Mouse (Mus musculus) cerebellum, postnatal 36 days (tissue): ENCODE data around the gene Armh2.

Source experiments
- DNase-seq, 2 experiments: peaks; one replicate each; pipeline ENCODE4 v3.0.0; 2021 to 2022; ENCODE audit warnings: mixed read lengths in 2 of 2

The Armh2 gene

GRCm38 (mm10) chr13:24741028-24741427 is at the start of gene Armh2:
Gene Armh2, plus strand, starts transcription at chr13:24741232.
- DNase-seq: no peak

- DNase-seq: no peak
These were observed 47.7 kb upstream of the Armh2 start for GRCm38 (mm10) chr13:24693312-24693711.

- DNase-seq: no peak
These were observed 42.3 kb upstream of the Armh2 start for GRCm38 (mm10) chr13:24698746-24699145.

- DNase-seq: no peak
These were observed 38.9 kb upstream of the Armh2 start for GRCm38 (mm10) chr13:24702128-24702527.

- no peak for DNase-seq
These were observed 31.2 kb upstream of the Armh2 start for GRCm38 (mm10) chr13:24709656-24710396.

- no peak for DNase-seq
These were observed 30.1 kb upstream of the Armh2 start for GRCm38 (mm10) chr13:24710968-24711367.

GRCm38 (mm10) chr13:24712581-24713130 is 28.4 kb upstream of the Armh2 start:
- no peak for DNase-seq

GRCm38 (mm10) chr13:24713434-24714000 is 27.5 kb upstream of the Armh2 start:
- peak; percentile 86 to 90 for DNase-seq

- DNase-seq: no peak
These were observed 26.6 kb upstream of the Armh2 start for GRCm38 (mm10) chr13:24714360-24714885.

- no peak for DNase-seq
These were observed 25.4 kb upstream of the Armh2 start for GRCm38 (mm10) chr13:24715601-24716000.

GRCm38 (mm10) chr13:24716441-24716840 is 24.6 kb upstream of the Armh2 start:
- no peak for DNase-seq

GRCm38 (mm10) chr13:24717677-24718076 is 23.4 kb upstream of the Armh2 start:
- no peak for DNase-seq

GRCm38 (mm10) chr13:24721502-24721901 is 19.5 kb upstream of the Armh2 start:
- DNase-seq: no peak

GRCm38 (mm10) chr13:24723699-24724394 is 17.2 kb upstream of the Armh2 start:
- DNase-seq: no peak

GRCm38 (mm10) chr13:24724395-24724759 is 16.7 kb upstream of the Armh2 start:
- no peak for DNase-seq

GRCm38 (mm10) chr13:24729128-24729527 is 11.9 kb upstream of the Armh2 start:
- DNase-seq: no peak

- DNase-seq: no peak
These were observed 6.5 kb upstream of the Armh2 start for GRCm38 (mm10) chr13:24734502-24734901.

- DNase-seq: no peak
These were observed 5.4 kb upstream of the Armh2 start for GRCm38 (mm10) chr13:24735608-24736131.

- no peak for DNase-seq
These were observed 6.8 kb downstream of the Armh2 start for GRCm38 (mm10) chr13:24747823-24748222.

GRCm38 (mm10) chr13:24750807-24751206 is 9.8 kb downstream of the Armh2 start:
- no peak for DNase-seq

- no peak for DNase-seq
These were observed 10.4 kb downstream of the Armh2 start for GRCm38 (mm10) chr13:24751396-24751795.

- DNase-seq: no peak
These were observed 15.7 kb downstream of the Armh2 start for GRCm38 (mm10) chr13:24756756-24757155.
